Mouse (Mus musculus) liver, embryonic 11.5 days (tissue): ENCODE measurements around the gene Rbm5. TPM values are rescaled to one million over a fixed set of nuclear protein-coding genes. Genes with fewer than 3 reads are reported as not detected.

Experiments used
- ATAC-seq: fragments of 200-750 bp; cut with Nextera tagmentation; replicated peaks from 2 replicates; pipeline ENCODE4 v1.8.0; 2017; ENCODE audit warnings: moderate number of reproducible peaks, mild to moderate bottlenecking, moderate TSS enrichment, moderate library complexity; ENCODE audit not compliant: low FRiP score
- DNase-seq: peaks from one replicate; pipeline ENCODE4 v3.0.0-alpha.2; 2017; ENCODE audit warnings: low spot score
- H3K27ac ChIP-seq: fragments of 300-500 bp; sonication (generic); 2 replicates; pipeline ENCODE4 v1.5.1; 2014; ENCODE audit warnings: mild to moderate bottlenecking, low read depth, low read length, control low read depth
- H3K27me3 ChIP-seq: fragments of 300-500 bp; sonication (generic); replicated peaks from 2 replicates; pipeline ENCODE4 v1.6.1; 2014; ENCODE audit warnings: low read length, mixed read lengths; ENCODE audit not compliant: control insufficient read depth, insufficient read depth
- H3K36me3 ChIP-seq: fragments of 300-500 bp; sonication (generic); 2 replicates; pipeline ENCODE4 v1.6.1; 2014; ENCODE audit warnings: mild to moderate bottlenecking, low read length, moderate library complexity, mixed read lengths; ENCODE audit not compliant: control insufficient read depth, insufficient read depth
- H3K4me1 ChIP-seq: fragments of 300-500 bp; sonication (generic); replicated peaks from 2 replicates; pipeline ENCODE4 v1.6.1; 2014; ENCODE audit warnings: low read length, mixed read lengths; ENCODE audit not compliant: control insufficient read depth, insufficient read depth
- H3K4me2 ChIP-seq: fragments of 300-500 bp; sonication (generic); 2 replicates; pipeline ENCODE4 v1.6.1; 2014; ENCODE audit warnings: mild to moderate bottlenecking, control low read depth, moderate library complexity
- H3K4me3 ChIP-seq: fragments of 300-500 bp; sonication (generic); 2 replicates; pipeline ENCODE4 v1.5.1; 2014; ENCODE audit warnings: low read depth, low read length, control low read depth
- H3K9ac ChIP-seq: fragments of 300-500 bp; sonication (generic); 2 replicates; pipeline ENCODE4 v1.6.1; 2014; ENCODE audit warnings: low read depth, low read length, control low read depth
- H3K9me3 ChIP-seq: fragments of 300-500 bp; sonication (generic); 2 replicates; pipeline ENCODE4 v1.6.1; 2016; ENCODE audit warnings: low read length, inconsistent platforms, mixed read lengths; ENCODE audit not compliant: control insufficient read depth
- WGBS: fragments of 180-500 bp; shearing (Covaris S2); extraction: QIAGEN DNeasy Blood & Tissue Kit; methylation state at CpG from one replicate; pipeline ENCODE4 v1.1.7; 2014; 5-methylcytosine and 5-hydroxymethylcytosine counted together
- polyA plus RNA-seq: library from polyadenylated mRNA; unstranded; fragments of >200 nt; fragmentation: Nextera tagmentation; extraction: Ambion mirVana; gene quantifications from 2 replicates; pipeline ENCODE4 v1.2.1, GENCODE M21; 2014

Gene Rbm5
- polyA plus RNA-seq, 1 experiment from 2014 or later, result 123 TPM

GRCm38 (mm10) chr9:107693433-107693987, 77.3 kb downstream of the Rbm5 start:
- Histone ChIP-seq H3K4me3 (no peak overlapping the region), H3K4me2 (no peak overlapping the region), H3K27ac (no peak overlapping the region), H3K27me3 (0 out of 2 replicates have a peak, but pooled peaks cover 2% of the 10 kb centered on the region), H3K9ac (no peak overlapping the region), H3K4me1 (peaks cover 19% of the 10 kb centered on the region), H3K36me3 (no peaks in the 10 kb centered on the region; the same call in 1 of the 2 replicates), H3K9me3 (no peaks in the 10 kb centered on the region)
- DNase-seq (no peak), ATAC-seq (no peak)
- 72% methylated on average over 4 of the region's 4 CpGs for whole genome bisulfite sequencing

DNA sequence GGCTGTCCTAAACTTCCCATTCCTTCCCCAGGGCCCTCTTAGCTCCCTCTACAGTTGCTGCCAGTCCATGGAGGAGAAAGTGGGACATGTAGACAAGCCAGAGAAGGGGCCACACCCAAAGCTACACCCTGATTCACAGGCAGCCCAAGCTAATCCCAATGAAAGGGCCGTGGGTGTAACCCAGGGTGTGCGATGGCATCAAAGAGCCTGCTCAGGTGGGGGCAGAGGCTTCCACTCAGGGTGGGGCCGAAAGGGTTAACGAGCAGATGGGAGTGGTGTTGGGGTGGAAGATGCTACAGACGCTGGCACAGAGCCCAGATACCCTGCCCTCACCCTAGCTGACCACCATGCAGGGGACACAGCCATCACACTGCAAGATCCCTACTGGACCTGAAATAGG, 78.0 kb downstream of the Rbm5 start:
- ATAC-seq, result no peak
- DNase-seq, result no peak
- H3K9me3 ChIP-seq, result no peaks in the 10 kb centered on the region
- H3K36me3 ChIP-seq, result no peaks in the 10 kb centered on the region; the same call in 1 of the 2 replicates
- no peak overlapping the region for H3K9ac ChIP-seq
- no peak overlapping the region for H3K4me3 ChIP-seq
- H3K27ac ChIP-seq, result no peak overlapping the region
- WGBS, result 65% methylated on average over 5 of the region's 5 CpGs
- peaks cover under 1% of the 10 kb centered on the region; the same call in 1 of the 2 replicates for H3K27me3 ChIP-seq
- peaks cover 11% of the 10 kb centered on the region for H3K4me1 ChIP-seq
- H3K4me2 ChIP-seq, result no peak overlapping the region

GRCm38 (mm10) chr9:107690391-107690790, 80.4 kb downstream of the Rbm5 start:
- ATAC-seq (no peak), DNase-seq (no peak)
- H3K9me3 ChIP-seq, result no peaks in the 10 kb centered on the region
- no peak overlapping the region for H3K4me3 ChIP-seq
- peaks cover 6% of the 10 kb centered on the region; the same call in 1 of the 2 replicates for H3K27me3 ChIP-seq
- H3K36me3 ChIP-seq, result peaks cover 5% of the 10 kb centered on the region
- no peak overlapping the region for H3K27ac ChIP-seq
- H3K9ac ChIP-seq, result no peak overlapping the region
- whole genome bisulfite sequencing, result 68% methylated on average over 8 of the region's 8 CpGs
- H3K4me1 ChIP-seq, result no peaks in the 10 kb centered on the region
- H3K4me2 ChIP-seq, result no peak overlapping the region

Other genes starting within 250 kb of the Rbm5 start
- gene Tmem115, start 237.1 kb downstream of the Rbm5 start, polyA plus RNA-seq, result 35.4 and 35.9 TPM in 2 replicates
- gene Cyb561d2, start 228.8 kb downstream of the Rbm5 start, polyA plus RNA-seq, result 28.9 and 31.0 TPM in 2 replicates
- gene Nprl2, start 228.8 kb downstream of the Rbm5 start, polyA plus RNA-seq, result 26.5 and 31.3 TPM in 2 replicates
- 0.10 and 0.35 TPM in 2 replicates for gene Zmynd10, start 223.7 kb downstream of the Rbm5 start, polyA plus RNA-seq
- 31.2 and 37.0 TPM in 2 replicates for gene Rassf1, start 219.4 kb downstream of the Rbm5 start, polyA plus RNA-seq
- 60.6 and 62.7 TPM in 2 replicates for gene Tusc2, start 207.7 kb downstream of the Rbm5 start, polyA plus RNA-seq
- gene Hyal2, start 203.1 kb downstream of the Rbm5 start, polyA plus RNA-seq, result 89.7 and 92.5 TPM in 2 replicates
- 4.2 and 4.6 TPM in 2 replicates for gene Hyal1, start 194.1 kb downstream of the Rbm5 start, polyA plus RNA-seq
- gene Naa80, start 192.1 kb downstream of the Rbm5 start, polyA plus RNA-seq, result 20.5 and 20.7 TPM in 2 replicates
- 1.0 and 1.5 TPM in 2 replicates for gene Hyal3, start 190.2 kb downstream of the Rbm5 start, polyA plus RNA-seq
- gene Ifrd2, start 183.4 kb downstream of the Rbm5 start, polyA plus RNA-seq, result 219 and 230 TPM in 2 replicates
- gene Sema3b, start 161.8 kb downstream of the Rbm5 start, polyA plus RNA-seq, result 0.63 and 0.79 TPM in 2 replicates
- gene Gnai2, start 135.6 kb downstream of the Rbm5 start, polyA plus RNA-seq, result 217 and 233 TPM in 2 replicates
- gene Slc38a3, start 101.5 kb downstream of the Rbm5 start, polyA plus RNA-seq, result 3.9 and 4.0 TPM in 2 replicates
- 4.7 and 5.0 TPM in 2 replicates for gene Gnat1, start 91.3 kb downstream of the Rbm5 start, polyA plus RNA-seq
- 5.9 and 6.2 TPM in 2 replicates for gene Sema3f, start 60.5 kb downstream of the Rbm5 start, polyA plus RNA-seq
- 60.0 and 60.9 TPM in 2 replicates for gene Rbm6, start 102.2 kb upstream of the Rbm5 start, polyA plus RNA-seq
- gene Mon1a, start 117.2 kb upstream of the Rbm5 start, polyA plus RNA-seq, result 8.9 and 11.0 TPM in 2 replicates
- 1.3 and 1.5 TPM in 2 replicates for gene Mst1r, start 135.9 kb upstream of the Rbm5 start, polyA plus RNA-seq
- gene Actl11, start 157.5 kb upstream of the Rbm5 start, polyA plus RNA-seq, result not detected in 2 replicates
- gene Camkv, start 164.7 kb upstream of the Rbm5 start, polyA plus RNA-seq, result 0.56 and 0.88 TPM in 2 replicates
- 30.4 and 32.9 TPM in 2 replicates for gene Traip, start 179.1 kb upstream of the Rbm5 start, polyA plus RNA-seq
- 44.3 and 47.4 TPM in 2 replicates for gene Uba7, start 204.5 kb upstream of the Rbm5 start, polyA plus RNA-seq
- gene Gm20661, start 212.1 kb upstream of the Rbm5 start, polyA plus RNA-seq, result 2.0 TPM in 2 replicates
- 74.8 and 76.2 TPM in 2 replicates for gene Inka1, start 214.9 kb upstream of the Rbm5 start, polyA plus RNA-seq
- gene Cdhr4, start 221.5 kb upstream of the Rbm5 start, polyA plus RNA-seq, result 5.1 and 5.6 TPM in 2 replicates
- gene Gm20662, start 225.4 kb upstream of the Rbm5 start, polyA plus RNA-seq, result 0.69 TPM in 1 of 2 replicates, not detected in the other
- 26.6 and 27.3 TPM in 2 replicates for gene Ip6k1, start 231.5 kb upstream of the Rbm5 start, polyA plus RNA-seq